Mouse (Mus musculus): ENCODE results near the gene Scmh1. TPM values are rescaled to one million over a fixed set of nuclear protein-coding genes. Genes with fewer than 3 reads are reported as not detected.

The Scmh1 gene
- not detected in 2 replicates for polyA plus RNA-seq (2012; ENCODE audit: insufficient read depth, insufficient read length, low replicate concordance, missing spikeins)

DNA sequence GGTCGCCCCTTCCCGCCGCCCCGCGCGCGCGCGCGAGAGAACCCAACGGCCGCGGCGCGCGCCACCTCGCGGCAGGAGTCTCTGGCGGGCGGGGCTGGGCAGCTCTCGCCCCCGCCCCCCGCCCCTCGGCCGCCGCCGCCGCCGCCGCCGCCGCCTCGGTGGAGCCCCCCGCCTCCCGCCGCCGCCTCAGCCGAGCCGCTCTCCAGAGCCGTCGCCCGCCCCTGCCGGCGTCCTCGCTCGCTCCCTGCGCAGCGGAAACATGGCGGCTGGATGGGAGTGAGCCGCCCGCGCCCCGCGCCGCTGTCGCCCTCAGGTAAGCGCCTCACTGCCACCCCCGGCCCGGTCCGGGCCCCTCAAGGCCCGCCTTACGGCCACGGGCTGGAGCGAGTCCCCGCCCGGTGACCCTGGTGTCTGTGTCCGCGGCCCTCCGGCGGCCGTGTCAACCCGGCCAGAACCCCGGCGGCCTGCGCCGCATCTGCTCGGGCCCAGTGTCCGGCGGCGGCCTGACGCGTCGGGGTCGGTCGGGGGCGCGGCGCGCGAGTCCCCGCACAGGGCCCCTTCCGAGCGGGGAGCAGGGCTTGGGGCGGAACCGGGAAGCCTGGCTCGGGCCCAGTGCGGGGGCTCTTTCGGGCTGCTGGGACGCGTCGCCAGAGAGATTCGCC, at the start of gene Scmh1:
Scmh1 (plus strand) TSS at position 138 of the 662 bp plus-strand sequence.
- under 1% methylated on average over 83 of the region's 102 CpGs for WGBS
- H3K4me1 ChIP-seq (ENCODE audit: control insufficient read depth, insufficient read depth, low read length) = peaks cover 4% of the 10 kb centered on the region; the same call in 1 of the 2 replicates
- TF ChIP-seq POLR2A (IDR thresholded peaks at IDR 0.05; ENCODE audit: insufficient read depth, low read depth, low read length) = peak; percentile 14; the same call in 1 of the 2 replicates
- TF ChIP-seq CTCF (IDR thresholded peaks at IDR 0.05; ENCODE audit: insufficient read depth, low read depth, low read length) = 0 out of 2 replicates have a peak, but pooled peaks have one; percentile 3
- H3K27ac ChIP-seq (ENCODE audit: insufficient read depth, low read depth, low read length) = peak within 1 kb of the TSS; percentile 78
- H3K4me3 ChIP-seq (ENCODE audit: insufficient read depth, low read depth, low read length) = peak within 1 kb of the TSS; percentile 74

DNA sequence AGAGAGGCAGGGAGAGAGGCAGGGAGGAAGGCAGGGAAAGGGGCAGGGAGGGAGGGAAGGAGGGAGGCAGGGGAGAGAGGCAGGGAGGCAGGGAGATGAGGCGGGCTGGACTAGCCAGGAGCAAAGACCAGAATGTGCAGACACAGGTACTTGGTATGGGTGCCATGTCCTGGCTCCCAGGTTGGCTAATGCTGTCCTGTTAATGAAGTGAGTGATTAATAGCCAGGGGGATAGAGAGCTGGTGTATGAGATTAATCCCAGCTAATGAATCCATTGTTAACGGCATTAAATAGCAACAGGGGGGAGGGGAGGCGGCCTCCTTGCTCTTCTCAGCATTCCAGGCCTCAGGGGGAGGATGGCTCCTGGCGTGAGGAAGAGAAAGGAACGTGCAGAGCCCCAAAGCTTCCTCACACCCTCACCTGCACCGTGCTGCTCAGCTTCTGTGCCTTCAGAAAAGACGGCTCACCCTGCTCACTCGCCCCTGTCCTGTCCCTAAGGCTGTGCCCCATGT, 45.0 kb upstream of the Scmh1 start:
- H3K4me3 ChIP-seq (ENCODE audit: insufficient read depth, low read depth, low read length) = no peak overlapping the region
- whole genome bisulfite sequencing = 26% methylated on average over 8 of the region's 8 CpGs
- no peak overlapping the region for H3K27ac ChIP-seq (ENCODE audit: insufficient read depth, low read depth, low read length)
- TF ChIP-seq POLR2A (IDR thresholded peaks at IDR 0.05; ENCODE audit: insufficient read depth, low read depth, low read length) (no peak), CTCF (IDR thresholded peaks at IDR 0.05; ENCODE audit: insufficient read depth, low read depth, low read length) (no peak)
- peaks cover 17% of the 10 kb centered on the region for H3K4me1 ChIP-seq (ENCODE audit: control insufficient read depth, insufficient read depth, low read length)

DNA sequence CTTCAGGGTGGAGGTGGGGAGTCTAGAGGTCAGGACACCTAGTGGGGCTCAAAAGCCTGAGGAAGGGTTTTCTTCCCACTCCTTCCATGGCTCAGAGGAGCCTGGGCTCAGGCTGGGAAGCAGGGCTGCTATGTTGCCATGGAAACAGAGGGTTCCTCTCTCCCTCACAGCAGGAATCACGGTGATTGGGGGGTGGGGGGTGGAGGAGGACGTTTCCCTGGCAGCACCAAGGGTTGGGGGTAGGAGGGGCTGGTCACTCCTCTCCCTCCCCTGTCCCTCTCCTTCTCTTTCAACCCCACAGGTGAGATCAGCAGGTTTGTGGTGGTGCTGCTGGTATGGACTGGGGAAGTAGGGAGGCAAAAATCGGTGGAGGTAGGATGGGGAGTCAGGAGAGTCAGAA, 40.4 kb upstream of the Scmh1 start:
- no peak for TF ChIP-seq CTCF (IDR thresholded peaks at IDR 0.05; ENCODE audit: insufficient read depth, low read depth, low read length)
- no peak for TF ChIP-seq POLR2A (IDR thresholded peaks at IDR 0.05; ENCODE audit: insufficient read depth, low read depth, low read length)
- peaks cover 26% of the 10 kb centered on the region for H3K4me1 ChIP-seq (ENCODE audit: control insufficient read depth, insufficient read depth, low read length)
- no peak overlapping the region for H3K4me3 ChIP-seq (ENCODE audit: insufficient read depth, low read depth, low read length)
- H3K27ac ChIP-seq (ENCODE audit: insufficient read depth, low read depth, low read length) = peak overlapping the region; percentile 38; the same call in 1 of the 2 replicates
- 0% methylated on average over 3 of the region's 3 CpGs for WGBS

DNA sequence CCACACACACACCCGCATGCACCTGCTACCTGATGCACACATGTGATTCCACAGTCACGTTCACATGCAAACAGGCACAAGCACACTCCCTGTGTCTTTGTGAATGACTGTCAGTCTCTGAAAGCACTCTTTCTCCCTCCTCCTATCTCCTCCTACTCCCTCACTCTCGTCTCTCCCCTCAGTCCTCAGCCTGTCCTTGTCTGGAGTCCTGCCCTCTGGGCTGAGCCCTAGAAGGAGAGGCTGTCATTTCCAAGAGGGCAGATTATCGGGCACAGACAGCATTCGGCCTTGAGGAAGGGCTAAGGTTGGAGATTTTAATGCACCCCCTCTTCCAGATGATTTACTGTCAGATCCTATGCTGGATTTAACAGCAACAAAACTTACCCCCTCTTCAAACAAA, 39.6 kb upstream of the Scmh1 start:
- H3K4me1 ChIP-seq (ENCODE audit: control insufficient read depth, insufficient read depth, low read length) = peaks cover 26% of the 10 kb centered on the region
- no peak overlapping the region for H3K4me3 ChIP-seq (ENCODE audit: insufficient read depth, low read depth, low read length)
- H3K27ac ChIP-seq (ENCODE audit: insufficient read depth, low read depth, low read length) = peak overlapping the region; percentile 27; the same call in 1 of the 2 replicates
- TF ChIP-seq POLR2A (IDR thresholded peaks at IDR 0.05; ENCODE audit: insufficient read depth, low read depth, low read length) (no peak), CTCF (IDR thresholded peaks at IDR 0.05; ENCODE audit: insufficient read depth, low read depth, low read length) (no peak)
- 27% methylated on average over 5 of the region's 5 CpGs for WGBS

DNA sequence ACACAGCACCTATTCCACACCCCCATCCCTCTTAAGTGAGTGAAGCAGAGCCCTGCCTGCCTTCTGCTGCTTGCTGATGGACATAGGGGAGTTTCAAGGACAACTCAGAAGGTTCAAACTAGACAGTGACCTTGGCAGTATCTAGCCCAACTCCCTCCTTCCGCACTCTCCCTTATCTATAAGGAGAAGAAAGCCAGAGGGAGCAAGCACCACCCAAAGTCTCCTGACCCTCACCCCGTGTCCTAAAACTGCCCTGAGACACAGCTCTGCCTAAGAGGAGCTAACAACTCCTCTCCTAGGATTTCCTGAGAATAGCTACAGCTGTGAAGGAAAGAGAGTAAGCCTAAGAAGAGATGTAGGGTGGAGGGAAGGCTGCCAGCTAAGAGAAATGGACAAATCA, 37.0 kb upstream of the Scmh1 start:
- no peak for TF ChIP-seq CTCF (IDR thresholded peaks at IDR 0.05; ENCODE audit: insufficient read depth, low read depth, low read length)
- no peak for TF ChIP-seq POLR2A (IDR thresholded peaks at IDR 0.05; ENCODE audit: insufficient read depth, low read depth, low read length)
- 90% methylated on average over 2 of the region's 2 CpGs for WGBS
- H3K27ac ChIP-seq (ENCODE audit: insufficient read depth, low read depth, low read length) = no peak overlapping the region
- H3K4me3 ChIP-seq (ENCODE audit: insufficient read depth, low read depth, low read length) = no peak overlapping the region
- H3K4me1 ChIP-seq (ENCODE audit: control insufficient read depth, insufficient read depth, low read length) = peaks cover 22% of the 10 kb centered on the region

DNA sequence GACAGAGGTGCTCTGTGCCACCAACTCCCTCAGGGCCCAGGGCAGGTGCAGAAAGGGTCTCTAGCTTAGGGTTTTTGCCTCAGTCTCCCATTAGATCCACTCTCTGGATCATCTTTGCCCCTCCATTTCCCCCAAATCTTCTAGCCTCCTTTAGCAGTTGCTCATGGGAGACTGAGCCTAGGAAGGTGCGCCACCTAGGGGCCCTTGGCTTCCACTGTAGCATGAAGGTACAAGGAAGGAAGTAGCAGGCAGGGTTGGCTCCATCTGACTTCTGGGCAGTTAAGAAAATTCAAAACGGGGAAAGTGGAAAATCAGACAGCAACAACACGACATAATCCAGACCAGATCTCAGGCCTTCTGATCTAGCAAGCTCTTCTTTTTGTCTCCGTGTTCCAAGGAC, 36.4 kb upstream of the Scmh1 start:
- Histone ChIP-seq H3K4me1 (ENCODE audit: control insufficient read depth, insufficient read depth, low read length) (peaks cover 22% of the 10 kb centered on the region), H3K4me3 (ENCODE audit: insufficient read depth, low read depth, low read length) (no peak overlapping the region), H3K27ac (ENCODE audit: insufficient read depth, low read depth, low read length) (no peak overlapping the region)
- TF ChIP-seq CTCF (IDR thresholded peaks at IDR 0.05; ENCODE audit: insufficient read depth, low read depth, low read length) (peak; percentile 42; the same call in 1 of the 2 replicates), POLR2A (IDR thresholded peaks at IDR 0.05; ENCODE audit: insufficient read depth, low read depth, low read length) (no peak)
- 9% methylated on average over 4 of the region's 4 CpGs for whole genome bisulfite sequencing

DNA sequence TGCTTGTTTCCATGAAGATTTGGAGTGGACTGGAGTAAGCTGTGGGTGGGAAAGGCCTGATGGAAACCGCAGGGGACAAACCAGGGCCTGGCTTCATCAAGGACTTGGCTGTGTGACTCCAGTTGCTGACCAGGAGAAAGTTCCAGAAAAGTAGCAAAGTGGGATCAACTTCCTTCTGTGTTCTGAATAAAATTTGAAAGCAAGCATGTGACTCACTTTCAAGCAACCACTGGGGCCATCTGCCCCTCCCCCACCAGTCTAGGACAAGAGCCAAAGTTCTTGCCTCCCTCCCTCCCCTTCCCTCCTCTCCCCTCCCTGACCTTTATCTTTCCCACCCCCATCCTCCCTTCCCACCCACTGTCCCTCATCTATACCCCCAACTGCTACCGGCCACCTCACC, 35.9 kb upstream of the Scmh1 start:
- Histone ChIP-seq H3K4me1 (ENCODE audit: control insufficient read depth, insufficient read depth, low read length) (peaks cover 19% of the 10 kb centered on the region), H3K27ac (ENCODE audit: insufficient read depth, low read depth, low read length) (no peak overlapping the region), H3K4me3 (ENCODE audit: insufficient read depth, low read depth, low read length) (no peak overlapping the region)
- WGBS = 28% methylated on average over 2 of the region's 2 CpGs
- TF ChIP-seq CTCF (IDR thresholded peaks at IDR 0.05; ENCODE audit: insufficient read depth, low read depth, low read length) = no peak
- no peak for TF ChIP-seq POLR2A (IDR thresholded peaks at IDR 0.05; ENCODE audit: insufficient read depth, low read depth, low read length)

DNA sequence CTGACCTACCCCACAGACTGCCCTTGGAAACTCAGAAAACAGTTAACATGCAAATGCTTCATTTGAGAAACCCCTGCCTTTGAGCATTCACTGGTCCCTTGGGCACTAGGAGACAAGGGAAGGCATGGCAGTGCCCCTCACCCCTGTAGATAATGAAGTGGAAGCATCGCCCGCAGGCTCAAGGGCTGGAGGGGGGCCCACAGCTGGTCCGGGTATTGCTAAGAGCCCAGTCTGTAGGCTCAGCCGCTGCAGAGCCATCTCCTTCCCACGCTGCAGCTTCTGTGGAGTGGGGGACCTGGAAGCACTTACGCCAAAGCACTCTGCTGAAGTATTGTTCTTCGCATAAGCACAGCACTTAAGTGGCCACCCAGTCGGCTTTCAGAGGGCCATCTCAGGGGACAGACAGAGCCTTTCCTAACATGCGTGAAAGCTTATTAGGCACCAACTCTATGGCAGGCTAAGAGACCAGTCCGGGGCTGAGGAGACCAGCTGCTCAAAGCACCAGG, 35.2 kb upstream of the Scmh1 start:
- WGBS = 34% methylated on average over 10 of the region's 10 CpGs
- Histone ChIP-seq H3K27ac (ENCODE audit: insufficient read depth, low read depth, low read length) (no peak overlapping the region), H3K4me3 (ENCODE audit: insufficient read depth, low read depth, low read length) (no peak overlapping the region), H3K4me1 (ENCODE audit: control insufficient read depth, insufficient read depth, low read length) (peaks cover 15% of the 10 kb centered on the region)
- TF ChIP-seq POLR2A (IDR thresholded peaks at IDR 0.05; ENCODE audit: insufficient read depth, low read depth, low read length) (no peak), CTCF (IDR thresholded peaks at IDR 0.05; ENCODE audit: insufficient read depth, low read depth, low read length) (no peak)

DNA sequence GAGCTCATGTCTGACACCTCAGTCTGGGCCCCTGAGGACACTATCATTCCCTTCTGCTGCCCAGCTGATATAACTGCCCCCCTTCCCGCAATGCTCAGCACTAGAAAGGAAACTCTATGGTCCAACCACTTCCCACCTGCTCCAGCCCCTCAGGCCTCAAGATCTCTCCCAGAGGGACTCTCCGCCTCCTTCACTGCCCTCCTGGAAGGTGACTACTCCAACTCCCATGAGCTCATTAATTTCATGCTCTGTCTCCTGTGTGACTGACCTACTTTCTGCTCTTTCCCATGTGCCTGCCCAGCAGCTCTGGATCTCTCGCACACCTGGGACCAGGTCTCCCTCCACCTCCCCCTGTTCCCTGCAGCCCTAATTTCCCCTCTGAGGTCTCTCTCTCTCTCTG, 32.2 kb upstream of the Scmh1 start:
- TF ChIP-seq CTCF (IDR thresholded peaks at IDR 0.05; ENCODE audit: insufficient read depth, low read depth, low read length) (no peak), POLR2A (IDR thresholded peaks at IDR 0.05; ENCODE audit: insufficient read depth, low read depth, low read length) (no peak)
- Histone ChIP-seq H3K4me3 (ENCODE audit: insufficient read depth, low read depth, low read length) (no peak overlapping the region), H3K27ac (ENCODE audit: insufficient read depth, low read depth, low read length) (no peak overlapping the region), H3K4me1 (ENCODE audit: control insufficient read depth, insufficient read depth, low read length) (peaks cover 10% of the 10 kb centered on the region)
- 90% methylated on average over 3 of the region's 3 CpGs for WGBS
